ENCODE assay signal across 20 mouse cellular contexts in the genomic region with DNA sequence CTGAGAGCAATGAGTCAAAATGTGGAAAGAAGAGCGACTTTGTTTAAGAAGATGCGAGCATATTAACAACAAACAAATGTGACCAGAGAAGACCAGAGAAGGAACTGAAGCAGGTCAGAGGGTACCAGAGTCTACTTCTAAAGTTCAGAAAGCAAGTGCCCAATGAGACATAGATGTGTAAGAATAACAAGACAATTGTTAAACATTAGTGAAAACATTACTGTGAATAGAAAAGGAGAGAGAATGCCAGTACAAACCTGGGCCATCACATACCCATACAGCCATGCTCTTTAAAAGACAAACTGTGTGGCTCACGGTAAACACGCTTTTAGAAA.
"Had no signal": no experiment of that assay in that cellular context is flagged by ENCODE, and none has a peak within 500 bp of the region (broad histone marks: within the 10 kb centered on the region; RNA-seq: fewer than 3 reads in every experiment).

No protein-coding gene starts in this region.

- H3K27ac ChIP-seq: gastrocnemius, adult 2 months; heart, embryonic 10.5 days; hindbrain, embryonic 13.5 days; hindbrain, embryonic 15.5 days; hindbrain, postnatal 0 days; limb, embryonic 13.5 days; limb, embryonic 15.5 days; liver, embryonic 12.5 days; liver, embryonic 14.5 days had no signal

- H3K36me3 ChIP-seq: heart, embryonic 10.5 days; heart, embryonic 12.5 days; hindbrain, embryonic 13.5 days; hindbrain, embryonic 15.5 days; limb, embryonic 13.5 days; limb, embryonic 15.5 days; liver, embryonic 12.5 days had no signal

- H3K9me3 ChIP-seq: heart, embryonic 10.5 days; heart, embryonic 12.5 days; hindbrain, embryonic 13.5 days; hindbrain, embryonic 15.5 days; limb, embryonic 13.5 days; limb, embryonic 15.5 days; liver, embryonic 12.5 days had no signal

- H3K27me3 ChIP-seq: heart, embryonic 12.5 days; hindbrain, embryonic 13.5 days; hindbrain, embryonic 15.5 days; limb, embryonic 13.5 days; limb, embryonic 15.5 days; liver, embryonic 12.5 days had no signal

- H3K4me2 ChIP-seq: heart, embryonic 12.5 days; hindbrain, embryonic 13.5 days; hindbrain, embryonic 15.5 days; limb, embryonic 13.5 days; limb, embryonic 15.5 days; liver, embryonic 12.5 days had no signal

- DNase-seq: gastrocnemius, adult 2 months; gastrocnemius, postnatal 10 days; gastrocnemius, postnatal 25 days; heart, adult 18-20 months; heart, postnatal 14 days; heart, postnatal 36 days; kidney, postnatal 10 days; layer of hippocampus, adult 9-11 months; layer of hippocampus, postnatal 36 days; left cerebral cortex, postnatal 4 days had no signal

- H3K9ac ChIP-seq: heart, embryonic 12.5 days; hindbrain, embryonic 13.5 days; hindbrain, embryonic 15.5 days; limb, embryonic 13.5 days; limb, embryonic 15.5 days; liver, embryonic 12.5 days; liver, embryonic 14.5 days had no signal

- H3K4me3 ChIP-seq: gastrocnemius, adult 2 months; heart, embryonic 10.5 days; heart, embryonic 12.5 days; hindbrain, embryonic 13.5 days; hindbrain, embryonic 15.5 days; limb, embryonic 13.5 days; limb, embryonic 15.5 days; liver, embryonic 12.5 days had no signal

- ATAC-seq: hindbrain, postnatal 0 days; intestine, embryonic 16.5 days; liver, embryonic 12.5 days had no signal

- H3K4me1 ChIP-seq: heart, embryonic 10.5 days; heart, embryonic 12.5 days; hindbrain, embryonic 13.5 days; hindbrain, embryonic 15.5 days; limb, embryonic 13.5 days; limb, embryonic 15.5 days; liver, embryonic 12.5 days had no signal
